Mouse (Mus musculus) layer of hippocampus, adult 11-12 months (tissue): ENCODE results near the gene Macrod2.

Source experiments
- DNase-seq: peaks from one replicate; pipeline ENCODE4 v3.0.0; 2022; ENCODE audit warnings: low spot score

Gene Macrod2

DNA sequence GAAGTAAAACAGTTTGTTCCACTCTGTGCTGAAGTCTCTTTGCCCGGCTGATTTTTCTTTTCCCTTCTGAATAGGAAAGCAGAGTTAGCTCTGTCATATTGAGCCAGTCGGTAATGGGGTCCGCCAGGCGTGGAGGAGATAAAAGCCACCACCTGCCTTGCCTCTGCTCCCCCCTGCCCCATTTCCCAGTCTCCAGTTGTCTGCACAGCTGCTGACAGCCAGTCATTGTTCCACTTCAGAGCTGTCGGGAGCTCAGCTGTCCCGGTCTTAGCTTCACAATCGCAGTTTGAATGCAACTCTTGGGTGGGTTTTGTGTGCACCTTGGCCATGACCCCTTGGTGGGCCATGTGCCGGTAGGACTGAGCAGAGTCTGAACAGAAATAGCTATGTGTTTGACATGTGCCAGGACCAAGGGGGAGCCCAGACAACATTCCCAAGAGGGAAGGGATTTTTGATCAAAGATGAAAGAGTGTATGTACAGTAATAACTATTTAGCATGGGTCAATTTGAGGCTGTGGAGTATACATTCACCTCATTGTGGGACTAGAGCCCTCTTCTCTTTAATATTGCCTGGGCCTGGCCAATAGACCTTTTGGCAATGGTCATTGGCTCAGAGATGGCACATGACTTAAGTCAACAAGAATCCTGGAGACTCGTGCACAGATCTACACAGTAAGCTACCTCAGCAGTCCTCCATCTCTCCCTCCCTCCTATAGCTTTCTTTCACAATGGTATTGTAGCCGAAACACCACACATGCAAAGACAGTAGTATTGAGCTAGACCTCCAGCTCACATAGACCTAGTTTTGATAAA is 917.2 kb downstream of the Macrod2 start:
- DNase-seq, result no peak

DNA sequence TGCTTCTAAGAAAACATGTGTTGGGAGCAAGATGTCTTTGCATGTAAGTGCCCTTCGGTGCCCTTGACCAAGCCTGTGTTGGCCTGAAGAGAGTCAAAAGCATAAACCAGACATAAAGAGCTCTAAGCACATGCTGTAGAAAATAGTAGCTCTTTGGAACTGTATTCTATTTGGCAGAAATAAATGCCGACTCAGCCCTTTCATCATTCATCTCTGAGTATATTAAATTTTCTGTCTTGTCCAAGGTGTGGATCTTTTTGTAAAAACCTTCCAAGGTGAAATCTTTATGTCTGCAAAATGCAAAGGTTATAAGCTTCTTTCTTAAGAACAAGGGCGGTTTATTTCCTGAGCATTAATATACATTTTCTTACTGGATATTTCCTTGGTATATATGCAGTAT is 920.2 kb downstream of the Macrod2 start:
- DNase-seq, result no peak

- no peak for DNase-seq
Measured at GRCm38 (mm10) chr2:141323956-141324460, 928.9 kb downstream of the Macrod2 start.

GRCm38 (mm10) chr2:141327296-141327695 is 932.2 kb downstream of the Macrod2 start:
- DNase-seq, result no peak

- DNase-seq, result no peak
Measured at GRCm38 (mm10) chr2:141337708-141338107, 942.6 kb downstream of the Macrod2 start.

GRCm38 (mm10) chr2:141343988-141344535 is 949.0 kb downstream of the Macrod2 start:
- no peak for DNase-seq

- no peak for DNase-seq
Measured at GRCm38 (mm10) chr2:141352623-141353022, 957.5 kb downstream of the Macrod2 start.

- no peak for DNase-seq
Measured at GRCm38 (mm10) chr2:141388632-141389031, 993.5 kb downstream of the Macrod2 start.

DNA sequence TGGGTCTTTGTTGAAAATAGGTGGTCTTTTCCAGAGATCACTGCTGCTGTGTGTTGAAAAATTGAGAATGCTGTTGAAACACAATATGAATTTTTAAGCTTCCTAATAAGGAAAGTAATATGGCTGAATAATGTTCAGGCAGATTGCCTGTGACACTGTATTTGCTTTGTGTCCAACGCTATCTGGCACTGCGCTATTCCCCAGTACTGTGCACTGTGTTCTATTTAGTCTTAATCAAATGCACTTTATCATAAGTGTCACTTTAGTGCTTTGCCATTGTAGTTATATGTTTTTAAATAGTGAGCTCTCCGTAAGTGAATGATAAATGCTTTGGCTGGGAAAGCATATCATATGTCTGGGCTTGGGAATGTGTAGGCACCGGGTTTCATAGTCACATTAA is 996.1 kb downstream of the Macrod2 start:
- no peak for DNase-seq

- no peak for DNase-seq
Measured at GRCm38 (mm10) chr2:141394806-141395205, 999.7 kb downstream of the Macrod2 start.

DNA sequence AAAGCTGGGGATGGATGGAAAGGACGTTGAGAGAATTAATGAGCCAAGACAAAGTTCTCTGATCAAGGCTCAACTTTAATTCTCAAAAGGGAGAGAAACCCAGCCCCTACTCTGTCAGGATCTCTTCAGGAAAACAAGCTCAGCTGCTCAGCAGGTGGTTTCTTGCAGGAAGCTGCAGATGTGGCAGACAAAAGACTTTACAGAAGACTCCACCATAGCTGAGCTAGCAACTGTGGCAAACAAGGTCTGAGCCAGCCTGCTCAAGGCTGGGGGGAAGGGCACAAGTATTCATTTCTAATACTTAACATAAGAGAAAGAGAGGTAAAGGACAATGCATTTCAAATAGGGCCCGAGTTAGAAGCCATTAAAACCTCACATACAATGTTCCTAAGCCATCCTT is 1013.7 kb downstream of the Macrod2 start:
- DNase-seq, result no peak

GRCm38 (mm10) chr2:141416436-141416835 is 1021.3 kb downstream of the Macrod2 start:
- DNase-seq, result no peak

DNA sequence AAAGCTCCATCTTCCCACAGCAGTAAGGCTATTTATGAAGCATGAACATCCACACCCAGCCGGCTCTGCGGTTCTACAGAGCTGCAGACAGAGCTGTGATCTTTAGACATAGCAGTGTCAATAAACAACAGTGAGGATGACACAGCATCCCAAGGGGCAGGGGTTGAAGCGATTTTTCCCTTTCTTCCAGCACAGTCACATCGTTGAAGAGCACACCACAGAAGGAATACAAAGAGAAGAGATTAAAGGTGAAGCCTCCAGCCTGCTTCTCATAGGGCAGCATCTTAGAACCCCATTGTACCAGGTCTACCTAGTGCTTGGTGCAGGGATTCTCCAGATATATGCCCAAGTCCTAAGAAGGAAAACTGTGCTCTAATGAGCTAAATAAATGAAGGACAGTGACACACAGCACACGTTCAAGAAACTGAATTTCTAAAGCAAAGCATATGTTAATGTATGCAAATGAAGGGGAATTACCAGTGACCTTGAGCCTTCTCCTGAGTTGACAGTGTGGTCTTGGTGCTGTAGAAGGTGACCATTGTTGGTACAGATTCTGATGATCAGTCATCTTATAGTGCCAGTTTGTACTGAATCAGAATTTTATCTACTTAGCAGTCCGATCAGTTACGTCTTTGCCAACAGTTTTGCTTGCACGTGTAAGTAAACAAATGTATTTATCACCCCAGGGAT is 1021.9 kb downstream of the Macrod2 start:
- DNase-seq, result no peak

DNA sequence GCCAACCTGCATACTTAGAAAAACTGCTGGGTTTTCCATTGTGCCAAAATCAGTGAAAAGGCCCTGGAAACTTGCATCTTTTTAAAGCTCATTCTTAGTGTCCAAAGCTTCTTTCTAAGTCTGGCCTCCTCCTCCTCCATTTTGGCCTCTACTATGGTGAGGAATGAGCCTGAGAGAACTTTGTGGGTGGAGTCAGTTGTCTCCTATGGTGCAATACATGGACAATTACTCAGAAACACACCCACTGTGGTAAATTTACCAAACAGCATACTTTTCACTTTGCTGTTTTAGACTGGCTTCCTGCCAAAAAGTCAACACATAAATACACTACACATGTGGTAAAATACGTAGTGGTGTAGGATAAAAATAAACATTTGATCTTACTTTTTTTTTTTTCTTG is 1024.7 kb downstream of the Macrod2 start:
- no peak for DNase-seq

- DNase-seq, result no peak
Measured at GRCm38 (mm10) chr2:141434084-141434483, 1039.0 kb downstream of the Macrod2 start.

DNA sequence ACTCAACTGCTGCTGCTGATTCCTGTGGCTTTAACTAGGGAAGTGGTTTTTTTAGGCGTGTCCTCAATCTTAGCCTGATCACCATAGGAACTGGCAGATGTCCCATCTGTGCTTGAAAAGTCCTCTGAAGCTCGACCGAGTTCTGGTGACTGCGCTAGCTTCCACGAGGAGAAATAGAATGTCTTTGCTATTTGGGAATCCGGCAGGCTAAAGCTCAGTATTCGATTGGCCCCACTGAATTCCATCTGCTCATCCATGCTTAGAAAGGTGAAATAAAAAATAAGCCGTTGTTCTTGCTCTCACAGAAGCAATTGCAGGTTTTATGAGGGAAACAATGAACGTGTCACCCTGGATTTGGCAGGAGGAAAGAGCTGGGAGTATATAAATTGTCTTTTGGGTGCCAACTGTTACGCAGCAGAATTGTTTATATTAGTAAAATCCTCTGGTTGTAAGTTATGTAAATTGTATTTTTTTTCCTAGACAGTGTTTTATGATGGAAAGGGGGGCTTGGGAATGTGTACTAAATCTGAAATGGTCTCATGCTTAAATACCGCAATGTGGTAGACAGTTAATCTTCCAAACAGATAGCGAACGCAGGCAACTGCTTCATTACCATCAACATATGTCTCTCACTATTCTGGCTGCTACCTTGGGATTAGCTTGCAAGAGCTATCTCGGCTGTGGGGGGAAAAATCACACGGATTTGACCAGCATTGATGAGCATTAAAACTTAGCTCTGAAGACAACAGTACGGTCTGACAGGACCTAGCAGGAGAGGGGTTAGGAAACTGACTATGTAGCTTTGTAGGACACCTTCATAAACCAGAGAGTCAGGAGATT is 1039.8 kb downstream of the Macrod2 start:
- DNase-seq, result peak; percentile 35

DNA sequence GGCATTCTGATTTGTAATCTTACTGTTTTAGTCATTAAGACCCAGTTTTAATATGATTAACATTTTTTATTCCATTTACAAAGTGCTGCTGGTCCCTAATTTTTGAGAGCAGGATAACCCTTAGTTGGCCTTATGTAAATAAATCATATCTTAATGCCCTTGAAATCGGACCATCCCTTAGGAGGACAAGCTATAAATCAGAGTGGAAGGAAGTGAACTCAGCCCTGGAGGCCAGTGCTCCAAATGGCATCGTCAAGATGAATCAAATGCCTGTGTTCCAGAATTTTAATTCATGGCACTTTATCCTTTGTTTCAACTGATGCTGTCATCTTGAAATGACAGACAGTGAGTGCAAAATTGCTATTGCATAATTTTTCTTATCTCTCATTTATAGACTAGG is 1046.8 kb downstream of the Macrod2 start:
- DNase-seq, result no peak

DNA sequence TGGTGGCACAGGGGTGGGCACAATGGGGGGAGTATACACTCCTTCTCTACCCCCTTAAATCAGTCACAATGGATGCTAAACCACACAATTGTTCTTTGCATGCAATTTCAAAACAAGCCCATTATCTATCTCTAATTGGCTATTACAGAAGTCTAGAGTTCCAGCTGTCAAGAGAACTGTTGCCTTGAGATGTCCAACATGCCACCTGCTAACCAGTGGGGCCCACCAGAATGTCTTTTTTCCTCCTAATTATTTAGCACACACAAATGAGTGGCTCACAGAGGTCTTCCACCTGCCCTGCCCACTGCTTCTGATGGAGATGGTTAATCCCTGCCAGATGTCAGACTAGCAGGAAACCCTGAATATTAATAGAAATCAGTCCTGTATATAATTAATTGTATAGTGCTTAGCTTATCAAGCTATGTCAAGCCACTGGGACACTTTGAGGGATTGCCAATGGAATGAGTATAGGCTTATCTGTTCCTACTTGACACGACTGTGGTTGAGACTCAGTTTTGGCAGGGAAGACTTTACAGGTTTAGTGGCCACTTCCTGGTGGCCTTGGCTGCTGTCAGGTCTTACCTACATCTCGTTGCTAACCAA is 1054.1 kb downstream of the Macrod2 start:
- DNase-seq, result no peak

- DNase-seq, result no peak
Measured at GRCm38 (mm10) chr2:141463946-141464345, 1068.8 kb downstream of the Macrod2 start.

DNA sequence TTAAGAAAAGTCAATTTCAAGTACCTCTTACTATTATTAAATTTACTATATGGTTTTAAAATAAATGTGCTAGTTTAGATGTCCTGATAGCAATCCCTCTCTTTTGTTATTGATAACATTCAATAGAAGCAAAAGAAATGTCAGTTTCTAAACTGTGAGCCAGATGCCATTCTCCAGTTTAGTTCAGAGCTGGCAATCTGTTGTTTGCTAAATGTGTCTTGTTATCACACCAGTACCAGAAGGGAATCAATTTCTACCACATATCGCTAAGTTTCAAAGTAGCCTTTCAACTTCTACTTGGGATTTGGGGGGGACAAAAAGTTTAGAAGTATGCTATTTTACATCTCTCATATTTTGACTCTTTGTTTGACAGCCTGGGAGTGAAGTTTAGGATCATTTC is 1077.7 kb downstream of the Macrod2 start:
- DNase-seq, result no peak

GRCm38 (mm10) chr2:141477585-141477984 is 1082.5 kb downstream of the Macrod2 start:
- no peak for DNase-seq

DNA sequence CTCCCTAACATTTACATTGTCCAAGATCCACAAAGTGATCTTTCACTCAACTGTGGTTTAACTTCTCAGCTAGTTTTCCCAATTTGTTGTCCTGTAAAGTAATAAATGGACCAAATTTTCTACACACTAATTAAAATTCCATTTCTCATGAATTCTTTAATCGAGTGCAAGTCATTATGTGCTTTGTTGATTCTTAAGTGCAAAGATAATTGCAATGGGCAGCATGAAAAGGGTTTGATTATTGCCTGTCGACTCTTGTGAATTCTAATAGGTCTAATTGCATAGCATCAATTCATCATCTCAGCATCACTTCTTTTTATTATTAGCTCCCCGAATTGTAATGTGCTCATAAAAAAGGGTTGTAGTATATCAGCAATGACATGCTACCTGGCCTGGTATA is 1095.4 kb downstream of the Macrod2 start:
- DNase-seq, result no peak
